Mouse (Mus musculus) neural tube, embryonic 11.5 days (tissue): ENCODE measurements around the gene Ccl20. TPM values are rescaled to one million over a fixed set of nuclear protein-coding genes. Genes with fewer than 3 reads are reported as not detected.

Experiments used
- ATAC-seq: fragments of 200-750 bp; cut with Nextera tagmentation; 2 replicates; pipeline ENCODE4 v1.8.0; 2017; ENCODE audit warnings: moderate number of reproducible peaks, mild to moderate bottlenecking, moderate TSS enrichment, moderate library complexity; ENCODE audit not compliant: insufficient read depth, low FRiP score, low TSS enrichment
- DNase-seq: peaks from one replicate; pipeline ENCODE4 v3.0.0-alpha.2; 2015; ENCODE audit warnings: low spot score
- H3K27ac ChIP-seq: fragments of 300-500 bp; sonication (generic); 2 replicates; pipeline ENCODE4 v1.5.1; 2014; ENCODE audit warnings: low read depth, mild to moderate bottlenecking, low read length
- H3K27me3 ChIP-seq: fragments of 300-500 bp; sonication (generic); 2 replicates; pipeline ENCODE4 v1.6.1; 2014; ENCODE audit warnings: mild to moderate bottlenecking, low read length, mixed read lengths; ENCODE audit not compliant: control insufficient read depth, insufficient read depth
- H3K36me3 ChIP-seq: fragments of 300-500 bp; sonication (generic); 2 replicates; pipeline ENCODE4 v1.6.1; 2014; ENCODE audit warnings: mild to moderate bottlenecking, low read length, moderate library complexity, mixed read lengths; ENCODE audit not compliant: control insufficient read depth, insufficient read depth
- H3K4me1 ChIP-seq: fragments of 300-500 bp; sonication (generic); 2 replicates; pipeline ENCODE4 v1.6.1; 2014; ENCODE audit warnings: low read length, mixed read lengths; ENCODE audit not compliant: control insufficient read depth, insufficient read depth
- H3K4me2 ChIP-seq: fragments of 300-500 bp; sonication (generic); 2 replicates; pipeline ENCODE4 v1.6.1; 2014; ENCODE audit warnings: low read depth, mild to moderate bottlenecking, moderate library complexity
- H3K4me3 ChIP-seq: fragments of 300-500 bp; sonication (generic); 2 replicates; pipeline ENCODE4 v1.5.1; 2014; ENCODE audit warnings: low read depth, low read length
- H3K9ac ChIP-seq: fragments of 300-500 bp; sonication (generic); 2 replicates; pipeline ENCODE4 v1.6.1; 2014; ENCODE audit warnings: mild to moderate bottlenecking, low read length
- H3K9me3 ChIP-seq: fragments of 300-500 bp; sonication (generic); 2 replicates; pipeline ENCODE4 v1.6.1; 2016; ENCODE audit warnings: low read length; ENCODE audit not compliant: control insufficient read depth
- WGBS: fragments of 180-500 bp; shearing (Covaris S2); extraction: QIAGEN DNeasy Blood & Tissue Kit; methylation state at CpG from one replicate; pipeline ENCODE4 v1.1.7; 2014; 5-methylcytosine and 5-hydroxymethylcytosine counted together
- polyA plus RNA-seq: library from polyadenylated mRNA; unstranded; fragments of >200 nt; fragmentation: Nextera tagmentation; extraction: Ambion mirVana; gene quantifications from 2 replicates; pipeline ENCODE4 v1.2.1, GENCODE M21; 2014

Ccl20 gene
- polyA plus RNA-seq, 1 experiment from 2014 or later: not detected

- Histone ChIP-seq H3K4me2 (no peak overlapping the region), H3K4me1 (no peaks in the 10 kb centered on the region), H3K4me3 (no peak overlapping the region), H3K9me3 (no peaks in the 10 kb centered on the region), H3K9ac (no peak overlapping the region), H3K36me3 (no peaks in the 10 kb centered on the region), H3K27me3 (no peaks in the 10 kb centered on the region), H3K27ac (no peak overlapping the region)
- WGBS: 87% methylated on average over 2 of the region's 2 CpGs
- no peak for DNase-seq
- no peak for ATAC-seq
Measured at GRCm38 (mm10) chr1:83099160-83099559, 17.4 kb upstream of the Ccl20 start.

- no peak overlapping the region for H3K9ac ChIP-seq
- H3K4me3 ChIP-seq: no peak overlapping the region
- ATAC-seq (no peak), DNase-seq (no peak)
- no peaks in the 10 kb centered on the region for H3K4me1 ChIP-seq
- H3K27ac ChIP-seq: no peak overlapping the region
- no peaks in the 10 kb centered on the region for H3K36me3 ChIP-seq
- H3K27me3 ChIP-seq: no peaks in the 10 kb centered on the region
- WGBS: 81% methylated on average over 7 of the region's 7 CpGs
- H3K9me3 ChIP-seq: no peaks in the 10 kb centered on the region
- H3K4me2 ChIP-seq: no peak overlapping the region
Measured at GRCm38 (mm10) chr1:83099580-83100137, 16.9 kb upstream of the Ccl20 start.

DNA sequence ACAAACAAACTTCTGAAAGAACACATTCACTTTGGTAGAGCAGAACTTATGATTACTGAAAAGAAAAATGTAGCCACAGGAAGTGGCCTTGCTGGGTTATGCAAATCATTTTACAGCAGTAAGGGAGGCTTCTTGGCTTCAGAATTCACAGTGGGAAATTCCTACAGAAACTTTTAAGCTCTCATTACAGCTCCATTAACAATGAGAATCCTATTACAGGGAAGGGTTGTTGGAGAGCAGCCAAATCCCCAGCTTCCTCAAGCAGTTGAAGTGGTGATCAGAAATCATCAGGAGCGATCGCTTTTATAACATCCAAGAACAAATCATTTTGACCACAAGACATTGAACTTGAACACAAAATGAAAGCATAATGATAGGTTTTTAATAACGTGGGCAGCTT, 14.7 kb upstream of the Ccl20 start:
- ATAC-seq (no peak), DNase-seq (no peak)
- H3K4me1 ChIP-seq: no peaks in the 10 kb centered on the region
- no peak overlapping the region for H3K4me3 ChIP-seq
- no peaks in the 10 kb centered on the region for H3K36me3 ChIP-seq
- H3K9ac ChIP-seq: no peak overlapping the region
- H3K27ac ChIP-seq: no peak overlapping the region
- H3K27me3 ChIP-seq: no peaks in the 10 kb centered on the region
- H3K9me3 ChIP-seq: no peaks in the 10 kb centered on the region
- WGBS: 52% methylated on average over 3 of the region's 3 CpGs
- H3K4me2 ChIP-seq: no peak overlapping the region

GRCm38 (mm10) chr1:83105464-83105863, 11.1 kb upstream of the Ccl20 start:
- Histone ChIP-seq H3K4me1 (no peaks in the 10 kb centered on the region), H3K36me3 (no peaks in the 10 kb centered on the region), H3K9me3 (no peaks in the 10 kb centered on the region), H3K27me3 (no peaks in the 10 kb centered on the region), H3K27ac (no peak overlapping the region), H3K4me3 (no peak overlapping the region), H3K4me2 (no peak overlapping the region), H3K9ac (no peak overlapping the region)
- 62% methylated on average over 1 of the region's 1 CpGs for whole genome bisulfite sequencing
- ATAC-seq (no peak), DNase-seq (no peak)

DNA sequence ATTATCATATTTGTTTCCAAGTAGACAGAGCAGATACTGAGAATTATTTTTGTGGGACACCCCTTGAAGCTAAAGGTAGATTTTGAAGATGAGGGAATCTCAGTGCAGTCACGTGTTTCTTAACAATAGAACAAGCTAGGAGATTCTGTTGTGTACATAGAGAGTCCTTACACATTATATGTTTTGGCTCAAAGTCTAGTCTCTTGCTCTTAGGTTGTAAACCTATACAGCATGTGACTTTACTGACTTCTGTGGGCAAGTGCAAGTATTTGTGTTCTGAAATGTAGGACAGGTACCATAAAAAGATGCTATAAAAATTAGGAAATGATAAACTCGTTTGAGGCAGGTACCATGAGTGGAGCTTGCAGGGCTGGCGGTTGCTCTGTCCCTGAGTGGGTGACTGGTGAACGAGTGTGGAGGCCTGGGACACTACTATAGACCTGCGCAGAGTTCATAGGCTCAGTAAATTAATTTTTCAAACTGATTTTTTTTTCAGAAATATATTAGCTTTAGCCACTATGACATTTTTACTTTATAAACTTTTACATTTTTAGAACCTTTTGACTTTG, 9.1 kb upstream of the Ccl20 start:
- H3K4me1 ChIP-seq: no peaks in the 10 kb centered on the region
- WGBS: 83% methylated on average over 5 of the region's 5 CpGs
- no peaks in the 10 kb centered on the region for H3K9me3 ChIP-seq
- ATAC-seq: no peak
- H3K27me3 ChIP-seq: no peaks in the 10 kb centered on the region
- DNase-seq: no peak
- no peak overlapping the region for H3K4me3 ChIP-seq
- no peak overlapping the region for H3K4me2 ChIP-seq
- H3K36me3 ChIP-seq: no peaks in the 10 kb centered on the region
- H3K27ac ChIP-seq: no peak overlapping the region
- H3K9ac ChIP-seq: no peak overlapping the region

GRCm38 (mm10) chr1:83110992-83111391, 5.6 kb upstream of the Ccl20 start:
- Histone ChIP-seq H3K36me3 (no peaks in the 10 kb centered on the region), H3K27ac (no peak overlapping the region), H3K9me3 (no peaks in the 10 kb centered on the region), H3K9ac (no peak overlapping the region), H3K27me3 (no peaks in the 10 kb centered on the region), H3K4me2 (no peak overlapping the region), H3K4me3 (no peak overlapping the region), H3K4me1 (no peaks in the 10 kb centered on the region)
- no peak for DNase-seq
- ATAC-seq: no peak

GRCm38 (mm10) chr1:83111726-83112125, 4.8 kb upstream of the Ccl20 start:
- ATAC-seq: no peak
- no peak overlapping the region for H3K9ac ChIP-seq

GRCm38 (mm10) chr1:83117217-83117616, 651 bp downstream of the Ccl20 start:
- no peak for ATAC-seq
- no peak overlapping the region for H3K9ac ChIP-seq

More at GRCm38 (mm10) chr1:83111726-83112125, 4.8 kb upstream of the Ccl20 start:
- WGBS: 78% methylated on average over 5 of the region's 5 CpGs
- DNase-seq: no peak
- H3K4me3 ChIP-seq: no peak overlapping the region
- no peaks in the 10 kb centered on the region for H3K36me3 ChIP-seq
- no peaks in the 10 kb centered on the region for H3K9me3 ChIP-seq
- H3K4me1 ChIP-seq: no peaks in the 10 kb centered on the region
- H3K4me2 ChIP-seq: no peak overlapping the region
- no peaks in the 10 kb centered on the region for H3K27me3 ChIP-seq
- no peak overlapping the region for H3K27ac ChIP-seq

GRCm38 (mm10) chr1:83117661-83118060, 1.1 kb downstream of the Ccl20 start:
- no peaks in the 10 kb centered on the region for H3K36me3 ChIP-seq
- no peak overlapping the region for H3K9ac ChIP-seq
- no peak overlapping the region for H3K4me3 ChIP-seq
- H3K9me3 ChIP-seq: no peaks in the 10 kb centered on the region
- WGBS: 93% methylated on average over 7 of the region's 7 CpGs
- DNase-seq: no peak
- no peaks in the 10 kb centered on the region for H3K27me3 ChIP-seq
- no peak overlapping the region for H3K27ac ChIP-seq
- H3K4me1 ChIP-seq: no peaks in the 10 kb centered on the region
- no peak for ATAC-seq
- no peak overlapping the region for H3K4me2 ChIP-seq

More at GRCm38 (mm10) chr1:83117217-83117616, 651 bp downstream of the Ccl20 start:
- H3K4me1 ChIP-seq: no peaks in the 10 kb centered on the region
- DNase-seq: no peak
- no peak overlapping the region for H3K4me3 ChIP-seq
- WGBS: 96% methylated on average over 3 of the region's 3 CpGs
- H3K4me2 ChIP-seq: no peak overlapping the region
- no peak overlapping the region for H3K27ac ChIP-seq
- no peaks in the 10 kb centered on the region for H3K27me3 ChIP-seq
- H3K36me3 ChIP-seq: no peaks in the 10 kb centered on the region
- H3K9me3 ChIP-seq: no peaks in the 10 kb centered on the region
